Mouse (Mus musculus) liver, embryonic 11.5 days (tissue): ENCODE measurements around the gene Cnmd. TPM values are rescaled to one million over a fixed set of nuclear protein-coding genes. Genes with fewer than 3 reads are reported as not detected.

Source experiments
- ATAC-seq: fragments of 200-750 bp; cut with Nextera tagmentation; replicated peaks from 2 replicates; pipeline ENCODE4 v1.8.0; 2017; ENCODE audit warnings: moderate number of reproducible peaks, mild to moderate bottlenecking, moderate TSS enrichment, moderate library complexity; ENCODE audit not compliant: low FRiP score
- DNase-seq: peaks from one replicate; pipeline ENCODE4 v3.0.0-alpha.2; 2017; ENCODE audit warnings: low spot score
- H3K27ac ChIP-seq: fragments of 300-500 bp; sonication (generic); 2 replicates; pipeline ENCODE4 v1.5.1; 2014; ENCODE audit warnings: mild to moderate bottlenecking, low read depth, low read length, control low read depth
- H3K27me3 ChIP-seq: fragments of 300-500 bp; sonication (generic); replicated peaks from 2 replicates; pipeline ENCODE4 v1.6.1; 2014; ENCODE audit warnings: low read length, mixed read lengths; ENCODE audit not compliant: control insufficient read depth, insufficient read depth
- H3K36me3 ChIP-seq: fragments of 300-500 bp; sonication (generic); 2 replicates; pipeline ENCODE4 v1.6.1; 2014; ENCODE audit warnings: mild to moderate bottlenecking, low read length, moderate library complexity, mixed read lengths; ENCODE audit not compliant: control insufficient read depth, insufficient read depth
- H3K4me1 ChIP-seq: fragments of 300-500 bp; sonication (generic); replicated peaks from 2 replicates; pipeline ENCODE4 v1.6.1; 2014; ENCODE audit warnings: low read length, mixed read lengths; ENCODE audit not compliant: control insufficient read depth, insufficient read depth
- H3K4me2 ChIP-seq: fragments of 300-500 bp; sonication (generic); 2 replicates; pipeline ENCODE4 v1.6.1; 2014; ENCODE audit warnings: mild to moderate bottlenecking, control low read depth, moderate library complexity
- H3K4me3 ChIP-seq: fragments of 300-500 bp; sonication (generic); 2 replicates; pipeline ENCODE4 v1.5.1; 2014; ENCODE audit warnings: low read depth, low read length, control low read depth
- H3K9ac ChIP-seq: fragments of 300-500 bp; sonication (generic); 2 replicates; pipeline ENCODE4 v1.6.1; 2014; ENCODE audit warnings: low read depth, low read length, control low read depth
- H3K9me3 ChIP-seq: fragments of 300-500 bp; sonication (generic); 2 replicates; pipeline ENCODE4 v1.6.1; 2016; ENCODE audit warnings: low read length, inconsistent platforms, mixed read lengths; ENCODE audit not compliant: control insufficient read depth
- WGBS: fragments of 180-500 bp; shearing (Covaris S2); extraction: QIAGEN DNeasy Blood & Tissue Kit; methylation state at CpG from one replicate; pipeline ENCODE4 v1.1.7; 2014; 5-methylcytosine and 5-hydroxymethylcytosine counted together
- polyA plus RNA-seq: library from polyadenylated mRNA; unstranded; fragments of >200 nt; fragmentation: Nextera tagmentation; extraction: Ambion mirVana; gene quantifications from 2 replicates; pipeline ENCODE4 v1.2.1, GENCODE M21; 2014

Gene Cnmd
- polyA plus RNA-seq, 1 experiment from 2014 or later = 0.37 TPM

- Histone ChIP-seq H3K27me3 (no peaks in the 10 kb centered on the region; the same call in 1 of the 2 replicates), H3K4me1 (no peaks in the 10 kb centered on the region), H3K9me3 (no peaks in the 10 kb centered on the region), H3K4me2 (no peak overlapping the region), H3K27ac (no peak overlapping the region), H3K4me3 (no peak overlapping the region), H3K9ac (no peak overlapping the region), H3K36me3 (no peaks in the 10 kb centered on the region)
- WGBS = 76% methylated on average over 14 of the region's 14 CpGs
- no peak for DNase-seq
- ATAC-seq = no peak
Measured at GRCm38 (mm10) chr14:79677891-79678687, 16.1 kb upstream of the Cnmd start.

GRCm38 (mm10) chr14:79677108-79677753, 15.3 kb upstream of the Cnmd start:
- DNase-seq = no peak
- Histone ChIP-seq H3K9ac (no peak overlapping the region), H3K4me2 (no peak overlapping the region), H3K9me3 (no peaks in the 10 kb centered on the region), H3K27me3 (no peaks in the 10 kb centered on the region; the same call in 1 of the 2 replicates), H3K4me3 (no peak overlapping the region), H3K4me1 (no peaks in the 10 kb centered on the region), H3K36me3 (no peaks in the 10 kb centered on the region), H3K27ac (no peak overlapping the region)
- no peak for ATAC-seq
- 55% methylated on average over 15 of the region's 15 CpGs for WGBS

GRCm38 (mm10) chr14:79673083-79674013, 11.4 kb upstream of the Cnmd start:
- no peak for ATAC-seq
- no peak for DNase-seq
- H3K9me3 ChIP-seq = no peaks in the 10 kb centered on the region
- 75% methylated on average over 17 of the region's 17 CpGs for WGBS
- H3K27ac ChIP-seq = no peak overlapping the region
- H3K4me3 ChIP-seq = no peak overlapping the region
- H3K27me3 ChIP-seq = no peaks in the 10 kb centered on the region; the same call in 1 of the 2 replicates
- H3K4me1 ChIP-seq = no peaks in the 10 kb centered on the region
- no peak overlapping the region for H3K4me2 ChIP-seq
- H3K9ac ChIP-seq = no peak overlapping the region
- H3K36me3 ChIP-seq = no peaks in the 10 kb centered on the region

- 82% methylated on average over 5 of the region's 5 CpGs for WGBS
Measured at GRCm38 (mm10) chr14:79672567-79672966, 10.6 kb upstream of the Cnmd start.

GRCm38 (mm10) chr14:79671008-79671407, 9.0 kb upstream of the Cnmd start:
- ATAC-seq (no peak), DNase-seq (no peak)
- Histone ChIP-seq H3K27ac (no peak overlapping the region), H3K4me1 (no peaks in the 10 kb centered on the region), H3K27me3 (no peaks in the 10 kb centered on the region), H3K9ac (no peak overlapping the region), H3K36me3 (no peaks in the 10 kb centered on the region), H3K4me3 (no peak overlapping the region), H3K9me3 (no peaks in the 10 kb centered on the region), H3K4me2 (no peak overlapping the region)
- 68% methylated on average over 3 of the region's 3 CpGs for WGBS

More at GRCm38 (mm10) chr14:79672567-79672966, 10.6 kb upstream of the Cnmd start:
- no peaks in the 10 kb centered on the region for H3K9me3 ChIP-seq
- no peak overlapping the region for H3K9ac ChIP-seq
- H3K36me3 ChIP-seq = no peaks in the 10 kb centered on the region
- H3K27ac ChIP-seq = no peak overlapping the region
- H3K4me1 ChIP-seq = no peaks in the 10 kb centered on the region
- no peak for ATAC-seq
- DNase-seq = no peak
- H3K4me2 ChIP-seq = no peak overlapping the region
- no peak overlapping the region for H3K4me3 ChIP-seq
- H3K27me3 ChIP-seq = no peaks in the 10 kb centered on the region; the same call in 1 of the 2 replicates

- Histone ChIP-seq H3K27ac (no peak overlapping the region), H3K9me3 (no peaks in the 10 kb centered on the region), H3K4me1 (0 out of 2 replicates have a peak, but pooled peaks cover 4% of the 10 kb centered on the region), H3K4me2 (peak overlapping the region; percentile 60), H3K9ac (no peak overlapping the region), H3K27me3 (no peaks in the 10 kb centered on the region), H3K4me3 (peak overlapping the region; percentile 17; the same call in 1 of the 2 replicates), H3K36me3 (no peaks in the 10 kb centered on the region)
- ATAC-seq (peak; percentile 70; the same call in 1 of the 2 replicates), DNase-seq (peak; percentile 60)
- WGBS = 22% methylated on average over 33 of the region's 33 CpGs
Measured at GRCm38 (mm10) chr14:79661005-79661917, 709 bp downstream of the Cnmd start.

GRCm38 (mm10) chr14:79660467-79660866, 1.5 kb downstream of the Cnmd start:
- H3K4me2 ChIP-seq = no peak overlapping the region
- no peak for ATAC-seq
- no peak overlapping the region for H3K27ac ChIP-seq
- H3K36me3 ChIP-seq = no peaks in the 10 kb centered on the region
- H3K4me1 ChIP-seq = 0 out of 2 replicates have a peak, but pooled peaks cover 4% of the 10 kb centered on the region
- no peaks in the 10 kb centered on the region for H3K9me3 ChIP-seq
- no peak for DNase-seq
- H3K27me3 ChIP-seq = no peaks in the 10 kb centered on the region
- no peak overlapping the region for H3K9ac ChIP-seq
- H3K4me3 ChIP-seq = no peak overlapping the region
- 67% methylated on average over 5 of the region's 5 CpGs for WGBS
